Mouse (Mus musculus): ENCODE results near the gene Cfap61. TPM values are rescaled to one million over a fixed set of nuclear protein-coding genes. Genes with fewer than 3 reads are reported as not detected.

Gene Cfap61
- polyA plus RNA-seq, 1 experiment, result not detected

- TF ChIP-seq GATA1 (IDR thresholded peaks at IDR 0.05; ENCODE audit: borderline replicate concordance, low read length), result no peak
- TF ChIP-seq FLI1 (IDR thresholded peaks at IDR 0.05; ENCODE audit: low read length), result no peak
- Histone ChIP-seq H3K4me3 (replicated peaks) (peak within 1 kb of the TSS; percentile 88), H3K36me3 (replicated peaks; ENCODE audit: low read length) (no peaks in the 10 kb centered on the region), H3K9me3 (no peaks in the 10 kb centered on the region), H3K27me3 (replicated peaks) (peaks cover 92% of the 10 kb centered on the region), H3K4me1 (peaks cover 59% of the 10 kb centered on the region)
Measured at GRCm38 (mm10) chr2:146221076-146221928, 286.7 kb downstream of the Cfap61 start, which contains the start of gene Insm1. Gene Insm1 (plus strand): TSS chr2:146221921.

DNA sequence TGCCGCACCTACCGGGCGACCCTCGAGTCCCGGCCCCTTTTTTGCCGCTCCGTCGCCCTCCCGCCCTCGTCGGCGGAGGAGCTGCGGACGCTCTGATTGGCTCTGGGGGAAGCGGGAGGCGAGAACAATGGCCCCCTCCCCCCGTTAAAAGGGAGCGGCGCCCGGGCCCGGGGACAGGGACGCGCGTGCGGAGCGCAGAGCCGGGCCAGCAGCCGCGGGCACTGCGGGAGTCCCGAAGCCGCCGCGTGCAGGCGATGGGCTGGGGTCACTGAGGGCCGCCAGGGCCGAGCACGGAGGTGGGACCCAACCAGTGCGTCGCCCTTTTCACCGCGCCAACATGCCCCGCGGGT is 287.3 kb downstream of the Cfap61 start:
- TF ChIP-seq GATA1 (IDR thresholded peaks at IDR 0.05; ENCODE audit: borderline replicate concordance, low read length) (no peak), FLI1 (IDR thresholded peaks at IDR 0.05; ENCODE audit: low read length) (no peak)
- H3K36me3 ChIP-seq (replicated peaks; ENCODE audit: low read length), result no peaks in the 10 kb centered on the region
- H3K4me3 ChIP-seq (replicated peaks), result peak overlapping the region; percentile 88
- H3K4me1 ChIP-seq, result peaks cover 61% of the 10 kb centered on the region
- H3K9me3 ChIP-seq, result no peaks in the 10 kb centered on the region
- peaks cover 94% of the 10 kb centered on the region for H3K27me3 ChIP-seq (replicated peaks)

- TF ChIP-seq GATA1 (IDR thresholded peaks at IDR 0.05; ENCODE audit: borderline replicate concordance, low read length), result no peak
- TF ChIP-seq FLI1 (IDR thresholded peaks at IDR 0.05; ENCODE audit: low read length), result no peak
- Histone ChIP-seq H3K36me3 (replicated peaks; ENCODE audit: low read length) (no peaks in the 10 kb centered on the region), H3K4me3 (replicated peaks) (peak overlapping the region; percentile 88), H3K4me1 (peaks cover 56% of the 10 kb centered on the region), H3K9me3 (no peaks in the 10 kb centered on the region), H3K27me3 (replicated peaks) (peaks cover 95% of the 10 kb centered on the region)
Measured at GRCm38 (mm10) chr2:146222279-146223175, 287.9 kb downstream of the Cfap61 start.

DNA sequence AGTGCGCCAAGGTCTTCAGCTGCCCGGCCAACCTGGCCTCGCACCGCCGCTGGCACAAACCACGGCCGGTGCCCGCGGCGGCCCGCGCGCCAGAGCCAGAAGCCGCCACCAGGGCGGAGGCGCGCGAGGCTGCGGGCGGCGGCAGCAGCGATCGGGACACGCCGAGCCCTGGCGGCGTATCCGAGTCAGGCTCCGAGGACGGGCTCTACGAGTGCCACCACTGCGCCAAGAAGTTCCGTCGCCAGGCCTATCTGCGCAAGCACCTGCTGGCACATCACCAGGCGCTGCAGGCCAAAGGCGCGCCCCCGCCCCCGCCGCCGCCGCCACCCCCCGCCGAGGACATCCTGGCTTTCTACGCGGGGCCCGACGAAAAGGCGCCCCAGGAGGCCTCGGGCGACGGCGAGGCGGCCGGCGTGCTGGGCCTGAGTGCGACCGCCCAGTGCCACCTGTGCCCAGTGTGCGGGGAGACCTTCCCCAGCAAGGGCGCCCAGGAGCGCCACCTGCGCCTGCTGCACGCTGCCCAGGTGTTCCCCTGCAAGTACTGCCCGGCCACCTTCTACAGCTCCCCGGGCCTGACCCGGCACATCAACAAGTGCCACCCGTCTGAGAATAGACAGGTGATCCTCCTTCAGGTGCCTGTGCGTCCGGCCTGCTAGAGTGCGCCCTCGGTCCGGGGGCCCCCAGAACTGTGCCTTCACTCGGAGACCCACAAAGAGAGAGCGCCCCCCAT is 288.8 kb downstream of the Cfap61 start:
- H3K4me3 ChIP-seq (replicated peaks), result peak overlapping the region; percentile 88
- no peaks in the 10 kb centered on the region for H3K9me3 ChIP-seq
- H3K27me3 ChIP-seq (replicated peaks), result peaks cover 95% of the 10 kb centered on the region
- no peaks in the 10 kb centered on the region for H3K36me3 ChIP-seq (replicated peaks; ENCODE audit: low read length)
- H3K4me1 ChIP-seq, result peaks cover 48% of the 10 kb centered on the region
- TF ChIP-seq FLI1 (IDR thresholded peaks at IDR 0.05; ENCODE audit: low read length), result no peak
- no peak for TF ChIP-seq GATA1 (IDR thresholded peaks at IDR 0.05; ENCODE audit: borderline replicate concordance, low read length)

DNA sequence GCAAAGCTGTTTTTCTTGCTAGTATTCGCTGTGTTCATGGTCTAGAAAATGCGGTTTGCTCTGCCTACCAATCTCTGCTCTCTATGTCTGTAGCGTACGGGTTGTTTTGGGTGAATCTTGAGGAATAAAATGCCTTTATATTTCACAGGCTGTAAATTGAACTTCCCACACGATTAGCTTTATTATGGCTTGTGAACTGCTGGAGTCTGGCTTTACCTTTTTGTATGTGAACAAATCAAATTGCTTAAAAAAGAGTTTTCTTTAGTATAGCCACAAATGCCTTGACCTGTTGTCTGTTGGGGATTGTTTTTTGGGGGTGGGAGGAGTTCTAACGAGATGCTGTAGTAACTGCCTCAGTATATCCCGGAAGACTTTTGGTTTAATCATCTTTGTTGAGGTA is 289.6 kb downstream of the Cfap61 start:
- peaks cover 95% of the 10 kb centered on the region for H3K27me3 ChIP-seq (replicated peaks)
- no peaks in the 10 kb centered on the region for H3K9me3 ChIP-seq
- no peak overlapping the region for H3K4me3 ChIP-seq (replicated peaks)
- peaks cover 40% of the 10 kb centered on the region for H3K4me1 ChIP-seq
- H3K36me3 ChIP-seq (replicated peaks; ENCODE audit: low read length), result no peaks in the 10 kb centered on the region
- TF ChIP-seq GATA1 (IDR thresholded peaks at IDR 0.05; ENCODE audit: borderline replicate concordance, low read length), result no peak
- no peak for TF ChIP-seq FLI1 (IDR thresholded peaks at IDR 0.05; ENCODE audit: low read length)

DNA sequence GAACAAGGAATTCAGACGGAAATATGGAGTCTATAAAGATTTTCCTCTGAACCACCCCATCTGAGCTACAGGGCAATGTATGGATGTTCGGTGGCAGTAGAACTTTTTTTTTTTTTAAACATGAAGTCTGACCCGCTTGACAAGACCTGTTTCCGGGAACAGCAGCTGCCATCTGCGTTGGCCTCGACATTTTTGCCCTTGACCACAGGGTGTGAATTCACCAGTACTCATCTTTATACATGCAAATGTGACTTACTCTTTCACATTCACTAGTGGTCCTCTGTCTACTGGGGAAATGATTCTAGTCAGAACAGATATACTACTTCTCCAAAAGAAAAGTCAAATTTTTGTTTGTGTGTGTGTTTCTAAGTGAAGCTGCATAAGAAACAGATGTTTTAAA is 291.2 kb downstream of the Cfap61 start:
- peaks cover 86% of the 10 kb centered on the region for H3K27me3 ChIP-seq (replicated peaks)
- no peaks in the 10 kb centered on the region for H3K36me3 ChIP-seq (replicated peaks; ENCODE audit: low read length)
- no peak for TF ChIP-seq FLI1 (IDR thresholded peaks at IDR 0.05; ENCODE audit: low read length)
- no peak for TF ChIP-seq GATA1 (IDR thresholded peaks at IDR 0.05; ENCODE audit: borderline replicate concordance, low read length)
- H3K4me3 ChIP-seq (replicated peaks), result no peak overlapping the region
- H3K4me1 ChIP-seq, result peaks cover 35% of the 10 kb centered on the region
- H3K9me3 ChIP-seq, result no peaks in the 10 kb centered on the region

DNA sequence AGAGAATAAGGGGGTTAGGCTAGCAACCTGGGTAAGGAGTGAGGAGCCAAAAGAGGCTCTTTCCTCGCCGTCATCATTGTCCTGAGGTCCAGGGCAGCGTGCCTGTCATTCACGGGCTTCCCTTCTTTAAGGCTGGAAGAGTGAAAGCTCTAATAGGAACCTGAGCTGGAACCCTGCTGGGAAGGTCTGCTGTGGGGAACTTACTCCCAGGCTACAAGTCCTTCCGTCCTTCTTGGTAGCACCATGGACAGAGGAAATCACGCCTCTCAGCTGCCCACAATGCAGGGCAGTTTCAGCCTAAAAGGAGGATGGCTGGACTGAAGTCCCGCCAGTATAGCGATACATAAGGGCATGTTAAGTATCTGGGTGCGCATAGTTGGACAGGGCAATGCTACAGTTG is 291.9 kb downstream of the Cfap61 start:
- H3K36me3 ChIP-seq (replicated peaks; ENCODE audit: low read length), result no peaks in the 10 kb centered on the region
- peaks cover 28% of the 10 kb centered on the region for H3K4me1 ChIP-seq
- peaks cover 86% of the 10 kb centered on the region for H3K27me3 ChIP-seq (replicated peaks)
- TF ChIP-seq FLI1 (IDR thresholded peaks at IDR 0.05; ENCODE audit: low read length), result no peak
- TF ChIP-seq GATA1 (IDR thresholded peaks at IDR 0.05; ENCODE audit: borderline replicate concordance, low read length), result no peak
- H3K9me3 ChIP-seq, result no peaks in the 10 kb centered on the region
- H3K4me3 ChIP-seq (replicated peaks), result no peak overlapping the region

DNA sequence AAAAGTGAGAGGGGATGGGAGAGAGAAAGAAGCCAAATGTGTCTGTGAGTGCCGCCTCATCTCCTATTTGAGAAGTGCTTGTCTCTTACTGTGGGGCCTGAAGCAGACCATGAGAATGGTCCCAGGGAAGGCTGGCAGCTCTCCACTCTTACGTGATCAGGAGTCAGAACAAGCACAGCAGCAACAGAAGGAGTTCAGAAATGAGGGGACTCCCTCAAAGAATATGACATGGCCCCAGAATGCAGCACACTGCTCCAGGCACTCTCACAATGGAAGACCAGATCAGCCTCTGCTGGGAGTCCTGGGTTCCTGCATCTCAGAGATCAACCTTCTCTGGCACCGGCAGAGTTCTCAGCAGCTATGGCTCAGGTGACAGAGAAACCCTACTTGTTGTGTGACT is 293.1 kb downstream of the Cfap61 start:
- H3K27me3 ChIP-seq (replicated peaks), result peaks cover 83% of the 10 kb centered on the region
- no peak overlapping the region for H3K4me3 ChIP-seq (replicated peaks)
- no peaks in the 10 kb centered on the region for H3K36me3 ChIP-seq (replicated peaks; ENCODE audit: low read length)

GRCm38 (mm10) chr2:146228435-146228834 is 293.9 kb downstream of the Cfap61 start:
- TF ChIP-seq GATA1 (IDR thresholded peaks at IDR 0.05; ENCODE audit: borderline replicate concordance, low read length) (no peak), FLI1 (IDR thresholded peaks at IDR 0.05; ENCODE audit: low read length) (no peak)
- Histone ChIP-seq H3K36me3 (replicated peaks; ENCODE audit: low read length) (no peaks in the 10 kb centered on the region), H3K9me3 (no peaks in the 10 kb centered on the region), H3K4me3 (replicated peaks) (no peak overlapping the region), H3K27me3 (replicated peaks) (peaks cover 75% of the 10 kb centered on the region), H3K4me1 (peaks cover 8% of the 10 kb centered on the region; the same call in 1 of the 2 replicates)

More for the DNA sequence above, 293.1 kb downstream of the Cfap61 start:
- H3K9me3 ChIP-seq, result no peaks in the 10 kb centered on the region
- H3K4me1 ChIP-seq, result peaks cover 16% of the 10 kb centered on the region
- no peak for TF ChIP-seq GATA1 (IDR thresholded peaks at IDR 0.05; ENCODE audit: borderline replicate concordance, low read length)
- TF ChIP-seq FLI1 (IDR thresholded peaks at IDR 0.05; ENCODE audit: low read length), result no peak
